Mouse (Mus musculus): ENCODE results near the gene Jdp2.
"Not testable (repeated sequence)": the region's sequence is repeated elsewhere in the genome, so short reads cannot be mapped to it uniquely, and the experiment has no call there.

The Jdp2 gene

GRCm38 (mm10) chr12:85638541-85639325 is 39.9 kb downstream of the Jdp2 start:
- peak; percentile 55 for DNase-seq (ENCODE audit: low read depth)

- DNase-seq (ENCODE audit: low read depth): no peak
These were observed 40.6 kb downstream of the Jdp2 start for GRCm38 (mm10) chr12:85639326-85640008.

- DNase-seq (ENCODE audit: low read depth): peak; percentile 25
These were observed 42.2 kb downstream of the Jdp2 start for GRCm38 (mm10) chr12:85640852-85641563.

GRCm38 (mm10) chr12:85641564-85641931 is 42.7 kb downstream of the Jdp2 start:
- no peak for DNase-seq (ENCODE audit: low read depth)

GRCm38 (mm10) chr12:85643735-85644134 is 44.9 kb downstream of the Jdp2 start:
- no peak for DNase-seq (ENCODE audit: low read depth)

DNA sequence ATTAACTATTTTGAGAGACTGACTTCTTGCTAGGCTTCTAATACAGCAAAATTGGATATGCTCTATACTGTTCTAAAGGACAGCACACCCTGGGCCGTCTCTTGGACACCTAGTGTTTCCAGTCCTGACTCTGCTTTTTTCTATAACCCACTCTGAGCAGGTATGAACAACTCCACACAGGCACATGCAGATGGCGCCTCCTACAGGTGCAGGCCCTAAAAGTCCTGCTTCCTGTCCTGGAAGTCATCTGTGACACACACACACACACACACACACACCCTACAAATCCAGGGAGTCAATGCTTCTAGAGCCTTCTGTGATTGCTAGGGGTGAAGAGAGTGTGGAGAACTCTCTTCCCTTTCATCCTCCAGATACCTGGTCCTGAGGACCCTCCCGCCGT is 46.8 kb downstream of the Jdp2 start:
- peak; percentile 54 for DNase-seq (ENCODE audit: low read depth)

DNA sequence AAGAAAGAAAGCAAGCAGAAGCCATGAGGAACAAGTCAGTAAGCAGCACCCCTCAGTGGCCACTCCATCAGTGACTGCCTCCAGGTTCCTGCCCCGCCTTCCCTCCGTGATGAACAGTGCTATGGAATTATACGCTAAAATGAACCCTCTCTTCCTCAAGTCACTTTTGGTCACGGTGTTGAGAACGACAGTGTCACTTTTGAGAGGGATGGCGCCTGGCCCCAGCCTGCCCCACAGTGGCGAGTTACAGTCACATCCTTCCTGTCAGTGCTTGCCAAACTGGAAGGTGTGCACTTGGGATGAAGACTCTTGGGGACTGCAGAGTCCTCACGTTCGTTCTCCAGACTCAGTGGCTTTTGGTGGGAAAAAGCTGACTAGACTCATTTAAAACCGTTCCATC is 48.5 kb downstream of the Jdp2 start:
- peak; percentile 48 for DNase-seq (ENCODE audit: low read depth)

DNA sequence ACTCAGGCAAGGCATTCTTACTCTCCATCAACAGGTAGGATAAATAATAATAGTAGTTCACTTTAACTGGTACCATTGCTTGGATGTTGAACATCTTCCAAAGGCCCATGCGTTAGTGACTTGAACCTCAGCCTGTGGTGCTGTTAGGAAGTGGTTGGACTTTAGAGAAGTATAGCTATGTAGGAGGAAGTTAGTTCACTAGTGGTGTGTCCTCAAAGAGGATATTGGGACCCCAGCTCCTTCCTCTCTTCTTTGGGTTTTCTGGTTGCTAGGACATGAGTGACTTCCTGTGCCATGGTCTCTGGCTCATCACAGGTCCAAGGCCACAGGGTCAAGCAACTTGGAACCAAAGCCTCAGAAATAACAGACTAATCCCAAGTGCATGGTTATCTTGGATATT is 49.1 kb downstream of the Jdp2 start:
- no peak for DNase-seq (ENCODE audit: low read depth)

DNA sequence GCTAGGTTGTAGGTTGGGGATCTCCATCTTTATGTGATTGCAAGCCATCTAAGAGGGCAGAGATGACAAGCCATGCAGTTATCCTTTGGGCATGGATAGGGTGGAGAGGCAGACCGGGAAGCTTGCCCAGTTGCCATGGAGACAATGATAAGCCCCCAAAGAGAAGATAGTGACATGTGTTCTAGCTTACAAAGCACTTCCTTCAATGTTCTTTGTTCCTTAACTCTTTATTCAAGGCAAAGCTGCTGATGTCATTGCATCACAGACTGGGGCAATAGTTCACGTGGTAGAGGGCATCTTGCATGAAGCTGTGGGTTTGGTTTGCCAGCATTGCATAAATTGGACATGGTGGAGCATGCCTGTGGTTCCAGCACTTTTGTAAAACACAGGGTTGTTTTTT is 60.5 kb downstream of the Jdp2 start:
- DNase-seq (ENCODE audit: low read depth): no peak

DNA sequence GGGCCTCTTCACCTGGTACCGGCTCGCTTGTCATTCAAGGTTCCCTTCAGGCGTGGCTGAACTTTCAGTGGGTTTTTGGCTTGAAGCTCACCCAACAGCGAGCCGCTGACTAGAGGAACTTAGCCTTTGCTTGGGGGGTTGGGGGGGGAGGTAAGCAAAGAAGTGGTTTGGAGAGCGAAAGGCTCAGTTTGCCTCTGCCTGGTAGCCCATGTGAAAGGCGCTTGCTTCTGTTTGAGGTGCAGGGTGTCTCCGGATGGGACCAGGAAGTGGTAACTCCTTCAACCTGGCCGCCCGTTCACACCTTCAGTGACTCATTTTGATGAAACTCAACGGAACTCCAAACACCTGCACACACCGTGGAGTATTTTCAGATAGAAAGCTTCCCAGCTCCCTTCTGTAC is 62.0 kb downstream of the Jdp2 start:
- DNase-seq (ENCODE audit: low read depth): peak; percentile 66

GRCm38 (mm10) chr12:85662232-85662631 is 63.4 kb downstream of the Jdp2 start:
- DNase-seq (ENCODE audit: low read depth): not testable (repeated sequence)

- DNase-seq (ENCODE audit: low read depth): peak; percentile 80
These were observed 64.1 kb downstream of the Jdp2 start for GRCm38 (mm10) chr12:85662896-85663295.

DNA sequence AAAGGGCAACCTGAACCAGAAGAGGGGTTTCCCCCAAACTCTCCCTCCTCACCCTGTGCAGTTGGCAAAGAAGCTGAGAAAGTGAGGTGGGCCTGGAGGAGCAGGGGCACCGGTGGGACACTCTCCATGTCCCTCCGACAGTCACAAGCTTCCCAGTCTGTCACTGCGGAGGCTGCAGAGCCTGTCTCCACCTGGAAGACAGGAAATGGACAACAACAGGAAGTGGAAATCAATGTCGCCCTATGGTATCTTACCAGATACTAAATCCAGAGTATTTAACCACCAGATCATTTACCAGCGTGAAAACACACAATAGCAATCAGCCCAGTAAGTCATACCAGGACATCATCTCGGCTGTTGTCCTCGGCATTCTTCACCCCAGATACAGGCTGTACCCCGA is 67.3 kb downstream of the Jdp2 start:
- no peak for DNase-seq (ENCODE audit: low read depth)

DNA sequence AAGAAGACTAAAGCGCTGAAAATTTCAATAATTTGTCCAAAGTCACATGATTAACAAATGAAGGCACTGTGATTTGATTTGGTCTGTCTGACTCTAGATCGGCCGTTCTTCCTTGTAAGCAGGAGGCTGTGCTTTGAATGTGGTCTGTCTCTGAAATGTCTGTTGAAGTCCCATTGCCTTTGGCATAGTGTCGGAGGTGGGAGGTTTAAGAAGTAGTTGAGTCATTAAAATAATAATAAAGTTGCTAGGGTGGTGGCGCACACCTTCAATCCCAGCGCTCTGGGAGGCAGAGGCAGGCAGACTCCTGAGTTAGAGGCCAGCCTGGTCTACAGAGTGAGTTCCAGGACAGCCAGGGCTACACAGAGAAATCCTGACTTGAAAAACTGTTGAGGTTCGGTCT is 68.2 kb downstream of the Jdp2 start:
- DNase-seq (ENCODE audit: low read depth): no peak

- DNase-seq (ENCODE audit: low read depth): no peak
These were observed 69.9 kb downstream of the Jdp2 start for GRCm38 (mm10) chr12:85668696-85669095.

- DNase-seq (ENCODE audit: low read depth): no peak
These were observed 71.3 kb downstream of the Jdp2 start for GRCm38 (mm10) chr12:85670080-85670479.

- no peak for DNase-seq (ENCODE audit: low read depth)
These were observed 75.1 kb downstream of the Jdp2 start for GRCm38 (mm10) chr12:85673914-85674313.

GRCm38 (mm10) chr12:85679117-85679516 is 80.3 kb downstream of the Jdp2 start:
- DNase-seq (ENCODE audit: low read depth): no peak

DNA sequence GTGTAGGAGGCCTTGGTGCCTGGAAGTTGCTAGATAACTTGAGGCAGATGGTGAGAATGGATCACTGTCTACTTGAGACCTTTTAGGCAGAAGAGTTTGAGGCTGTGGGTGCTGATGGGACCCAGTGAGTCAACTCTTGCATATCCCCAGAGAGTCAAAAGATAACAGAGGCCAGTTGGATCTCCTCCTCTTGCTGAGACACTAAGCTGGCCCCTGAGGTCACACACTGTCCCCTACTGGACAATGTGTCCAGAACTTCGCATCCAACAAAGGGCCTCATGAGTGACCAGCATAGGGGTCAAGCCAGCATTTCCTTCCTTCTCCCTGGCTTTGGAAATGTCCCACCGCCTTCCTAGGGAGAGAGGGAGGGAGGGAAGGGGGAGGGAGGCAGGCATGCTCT is 81.0 kb downstream of the Jdp2 start:
- no peak for DNase-seq (ENCODE audit: low read depth)

DNA sequence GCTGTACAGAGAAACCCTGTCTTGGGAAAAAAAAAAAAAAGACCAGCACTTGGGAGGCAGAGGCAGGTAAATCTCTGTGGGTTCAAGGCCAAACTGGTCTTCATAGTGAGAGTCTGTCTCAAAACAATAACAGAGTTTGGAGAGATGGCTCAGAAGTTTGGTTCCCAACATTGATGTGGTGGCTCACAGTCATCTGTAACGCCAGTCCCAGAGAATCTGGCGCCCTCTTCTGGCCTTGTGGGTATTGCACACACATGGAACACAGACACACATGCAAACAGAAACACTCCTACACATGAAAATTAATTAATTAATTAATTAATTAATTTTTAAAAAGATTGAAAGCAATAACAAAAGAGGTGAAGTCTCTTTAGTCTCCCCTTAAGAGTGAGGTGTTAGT is 83.5 kb downstream of the Jdp2 start:
- DNase-seq (ENCODE audit: low read depth): peak; percentile 40

GRCm38 (mm10) chr12:85684411-85685275 is 85.8 kb downstream of the Jdp2 start:
- DNase-seq (ENCODE audit: low read depth): no peak
